Mouse (Mus musculus) spleen, postnatal 10 days (tissue): ENCODE measurements at regions not wholly inside any gene's neighbourhood (a gene's known extent, or its start where the extent isn't known, plus 50 kb on each side); places are given as distances from the start of the nearest gene placed in this dataset.

Source experiments
- DNase-seq, 2 experiments: peaks; one replicate each; pipeline ENCODE4 v3.0.0; 2021 to 2022; ENCODE audit warnings: low spot score in 2 of 2

DNA sequence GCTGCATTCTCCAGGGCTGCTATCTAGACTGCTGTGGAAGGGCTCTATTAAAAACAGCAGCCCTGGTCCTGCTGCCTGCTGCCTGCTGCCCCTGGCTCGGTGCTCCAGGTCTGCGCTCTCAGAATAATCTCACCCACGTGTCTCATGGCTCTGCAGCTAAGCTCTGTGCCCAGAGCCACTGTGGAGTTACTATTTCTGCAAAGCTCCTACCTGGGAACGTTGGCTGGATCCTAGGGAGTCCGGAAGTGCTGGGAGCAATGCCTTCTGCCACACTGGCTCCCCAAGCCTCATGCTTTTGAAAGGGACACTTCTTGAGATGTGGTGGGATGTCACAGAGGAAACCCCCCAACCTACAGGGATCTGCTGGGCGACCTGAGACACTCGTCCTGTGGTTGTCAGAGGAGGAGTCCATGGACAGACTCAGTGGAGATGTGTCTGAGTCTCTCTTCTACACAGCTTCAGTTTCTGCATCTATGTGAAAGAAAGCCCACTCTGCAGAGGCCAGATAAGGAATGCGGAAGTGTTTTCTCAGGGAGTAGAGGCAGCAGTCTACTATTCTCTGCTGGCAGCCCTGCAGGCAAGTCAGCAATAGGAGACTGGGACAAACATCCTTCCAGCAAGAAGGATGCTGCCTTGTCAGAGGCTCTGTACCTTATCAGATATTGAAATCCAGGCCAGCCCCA lies 63.0 kb upstream of the Kazn start:
- DNase-seq = no peak

GRCm38 (mm10) chr4:142298770-142299337 lies 59.7 kb upstream of the Kazn start:
- no peak for DNase-seq

- no peak for DNase-seq
Measured at GRCm38 (mm10) chr4:142292760-142293159, 53.6 kb upstream of the Kazn start.

GRCm38 (mm10) chr4:142292334-142292733 lies 53.1 kb upstream of the Kazn start:
- DNase-seq = no peak

DNA sequence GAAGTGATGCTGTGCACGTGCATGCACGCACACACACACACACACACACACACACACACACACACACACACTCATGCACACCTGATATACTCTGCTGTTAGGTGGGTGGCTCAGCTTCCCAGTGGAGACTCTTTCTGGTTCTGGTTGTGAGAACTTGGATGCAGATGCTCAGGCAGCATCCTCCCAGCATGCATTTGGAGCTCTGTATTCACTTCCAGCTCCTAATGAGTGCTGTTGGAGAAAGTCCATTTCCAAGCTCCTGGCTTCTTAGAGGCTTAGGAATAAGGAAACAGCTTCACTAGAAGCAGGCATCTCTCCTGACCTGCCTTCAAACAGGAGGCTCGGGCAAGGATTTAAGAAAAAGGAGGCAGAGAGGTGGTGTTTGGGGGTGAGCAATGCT lies 52.2 kb upstream of the Kazn start:
- DNase-seq = no peak
